Mouse (Mus musculus) small intestine, adult 2 months (tissue): ENCODE measurements around the gene Slc6a6. TPM values are rescaled to one million over a fixed set of nuclear protein-coding genes. Genes with fewer than 3 reads are reported as not detected.
A peak's percentile ranks its signal among the peaks of the same experiment; 100 is the strongest.

Experiments used
- H3K27ac ChIP-seq: fragments of 200-500 bp; 2 replicates; pipeline ENCODE4 v1.5.1; 2012; ENCODE audit warnings: low read depth, low read length, control low read depth, inconsistent platforms; ENCODE audit not compliant: insufficient read depth
- H3K27me3 ChIP-seq: fragments of 200-500 bp; 2 replicates; pipeline ENCODE4 v1.6.1; 2012; ENCODE audit warnings: mild to moderate bottlenecking, moderate library complexity, low read length, inconsistent platforms; ENCODE audit not compliant: control insufficient read depth, insufficient read depth
- H3K36me3 ChIP-seq: fragments of 200-500 bp; 2 replicates; pipeline ENCODE4 v1.6.1; 2012; ENCODE audit warnings: mild to moderate bottlenecking, low read length, control low read depth, inconsistent platforms; ENCODE audit not compliant: control insufficient read depth, insufficient read depth
- H3K4me1 ChIP-seq: fragments of 200-500 bp; 2 replicates; pipeline ENCODE4 v1.6.1; 2012; ENCODE audit warnings: low read length, inconsistent platforms, mixed read lengths; ENCODE audit not compliant: control insufficient read depth, insufficient read depth, insufficient read length
- H3K4me3 ChIP-seq: fragments of 200-500 bp; 2 replicates; pipeline ENCODE4 v1.5.1; 2012; ENCODE audit warnings: low read depth, mild to moderate bottlenecking, control low read depth, inconsistent platforms, low read length, moderate library complexity
- CTCF ChIP-seq: fragments of 200-500 bp; IDR thresholded peaks from 2 replicates; pipeline ENCODE4 v1.5.1; 2012; ENCODE audit warnings: low read depth, mild to moderate bottlenecking, control low read depth, inconsistent platforms, low read length, moderate library complexity, mixed read lengths; ENCODE audit not compliant: insufficient replicate concordance, insufficient read length; ENCODE audit errors: extremely low read depth
- POLR2A ChIP-seq: fragments of 200-500 bp; IDR thresholded peaks from 2 replicates; pipeline ENCODE4 v1.6.1; 2012; ENCODE audit warnings: low read depth, mild to moderate bottlenecking, control low read depth, inconsistent platforms, low read length, moderate library complexity
- WGBS: fragments of 180-500 bp; shearing (Covaris S2); methylation state at CpG from one replicate; pipeline ENCODE4 v1.1.7; 2018; 5-methylcytosine and 5-hydroxymethylcytosine counted together
- polyA plus RNA-seq: library from polyadenylated mRNA; depleted of rRNA; stranded (reverse); fragments of >200 nt; gene quantifications from 2 replicates; pipeline ENCODE4 v1.2.3, GENCODE M21; 2012

The Slc6a6 gene
- polyA plus RNA-seq, 1 experiment: 124 TPM

DNA sequence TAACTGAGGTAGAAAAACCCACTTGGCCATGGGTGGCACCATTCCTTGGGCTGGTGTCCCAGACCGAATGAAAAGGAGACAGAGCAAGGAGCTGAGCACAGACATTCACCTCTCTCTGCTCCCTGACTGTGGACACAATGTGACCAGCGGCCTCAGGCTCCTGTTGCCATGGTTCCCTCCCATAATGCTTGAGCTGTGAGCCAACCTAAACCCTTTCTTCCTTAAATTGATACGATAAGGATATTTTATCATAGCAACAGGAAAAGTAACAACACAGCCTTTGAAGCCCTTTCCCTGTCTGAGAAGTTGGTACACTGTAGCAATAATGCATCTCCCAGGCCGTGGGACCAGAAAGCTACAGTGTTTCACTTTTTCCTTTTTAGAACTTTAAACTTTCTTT lies 14.6 kb upstream of the Slc6a6 start:
- Histone ChIP-seq H3K4me3 (no peak overlapping the region), H3K27me3 (no peaks in the 10 kb centered on the region), H3K4me1 (peaks cover 11% of the 10 kb centered on the region; the same call in 1 of the 2 replicates), H3K36me3 (no peaks in the 10 kb centered on the region), H3K27ac (no peak overlapping the region)
- 63% methylated on average over 4 of the region's 4 CpGs for WGBS
- TF ChIP-seq CTCF (no peak), POLR2A (no peak)

DNA sequence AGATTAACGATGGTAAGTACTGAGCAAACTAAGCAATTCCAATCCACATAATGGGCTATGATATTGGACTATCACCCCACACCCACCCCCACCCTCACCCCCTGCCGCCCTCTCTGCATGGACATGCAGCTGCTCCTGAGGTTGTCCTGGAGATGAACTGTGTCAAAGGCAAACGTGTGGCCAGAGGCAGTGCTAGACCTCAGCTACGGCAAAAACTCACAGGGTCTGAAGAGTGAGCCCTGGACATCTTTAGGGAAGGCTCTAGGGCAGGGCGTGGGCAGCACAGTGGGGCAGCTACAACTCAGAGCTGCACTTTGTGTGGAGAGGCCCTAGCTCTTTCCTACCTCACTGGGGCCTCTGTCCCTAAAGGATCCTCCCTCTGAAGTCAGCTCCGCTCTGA lies 13.6 kb upstream of the Slc6a6 start:
- TF ChIP-seq CTCF: no peak
- TF ChIP-seq POLR2A: no peak
- 92% methylated on average over 6 of the region's 6 CpGs for WGBS

DNA sequence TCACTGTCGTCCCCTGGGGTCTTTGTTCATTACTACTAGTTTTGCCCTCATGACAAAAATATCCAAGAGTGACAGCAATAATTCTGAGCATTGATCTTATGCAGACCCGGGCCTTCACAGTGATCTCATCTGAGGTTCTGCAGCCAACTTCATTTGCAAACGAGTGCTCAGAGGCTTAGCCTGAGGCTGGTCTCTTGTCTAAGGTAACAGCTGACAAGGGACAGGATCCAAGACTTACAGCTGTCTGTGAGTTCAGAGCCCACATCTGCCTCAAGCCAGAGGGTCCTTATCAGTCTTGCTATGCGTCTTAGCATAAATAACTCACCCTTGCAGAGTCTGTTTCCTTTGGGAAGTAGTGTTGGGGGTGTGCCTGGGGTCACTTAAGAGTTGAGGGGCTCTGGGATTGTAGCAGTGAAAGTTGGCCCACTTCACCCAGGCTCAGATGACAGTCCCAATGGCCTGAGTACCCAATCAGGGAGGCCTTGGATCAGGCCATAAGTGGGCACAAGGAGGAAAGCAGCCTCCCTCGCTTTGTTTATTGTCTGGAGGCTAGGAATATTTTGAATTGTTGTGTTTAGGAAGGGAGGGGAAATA lies 9.0 kb upstream of the Slc6a6 start:
- TF ChIP-seq POLR2A (no peak), CTCF (no peak)
- no peaks in the 10 kb centered on the region for H3K36me3 ChIP-seq
- no peak overlapping the region for H3K27ac ChIP-seq
- 69% methylated on average over 5 of the region's 5 CpGs for WGBS
- H3K4me1 ChIP-seq: peaks cover 16% of the 10 kb centered on the region
- H3K4me3 ChIP-seq: no peak overlapping the region
- no peaks in the 10 kb centered on the region for H3K27me3 ChIP-seq

More for the DNA sequence above, 13.6 kb upstream of the Slc6a6 start:
- Histone ChIP-seq H3K4me3 (no peak overlapping the region), H3K27me3 (no peaks in the 10 kb centered on the region), H3K4me1 (peaks cover 8% of the 10 kb centered on the region; the same call in 1 of the 2 replicates), H3K27ac (no peak overlapping the region), H3K36me3 (no peaks in the 10 kb centered on the region)

DNA sequence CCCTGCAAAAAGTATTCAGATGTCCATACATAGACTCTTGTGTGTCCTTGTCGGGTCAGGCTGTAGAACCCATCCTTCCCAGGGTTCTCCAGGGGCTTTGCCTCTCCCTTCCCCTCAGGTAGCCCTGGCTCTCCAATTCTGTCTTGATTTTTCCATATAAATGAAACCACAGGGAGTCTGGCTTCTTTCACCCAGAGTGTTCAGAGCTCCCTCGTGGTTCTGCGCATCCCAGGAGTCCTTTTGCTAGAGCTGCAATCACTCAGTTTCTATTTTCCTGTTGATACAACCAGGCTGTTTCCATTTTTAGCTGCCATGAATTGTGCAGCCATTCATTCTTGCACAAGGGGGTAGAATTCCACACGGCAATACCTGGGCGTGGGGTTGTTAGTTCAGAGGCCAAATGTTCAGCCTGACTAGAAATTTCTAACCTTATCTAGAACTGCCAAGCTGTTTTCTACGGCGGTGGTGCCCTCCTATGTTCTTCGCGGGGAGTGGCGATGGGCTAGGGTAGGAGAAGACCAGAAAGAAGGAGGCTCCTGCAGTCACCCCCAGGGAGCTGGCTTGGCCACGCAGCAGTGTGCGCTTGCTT lies 5.3 kb upstream of the Slc6a6 start:
- 0 out of 2 replicates have a peak, but pooled peaks have one; percentile 10 for TF ChIP-seq CTCF
- no peak for TF ChIP-seq POLR2A
- Histone ChIP-seq H3K27ac (peak overlapping the region; percentile 61), H3K36me3 (no peaks in the 10 kb centered on the region), H3K27me3 (no peaks in the 10 kb centered on the region), H3K4me3 (peak overlapping the region; percentile 53), H3K4me1 (peaks cover 20% of the 10 kb centered on the region)
- WGBS: 24% methylated on average over 12 of the region's 12 CpGs

DNA sequence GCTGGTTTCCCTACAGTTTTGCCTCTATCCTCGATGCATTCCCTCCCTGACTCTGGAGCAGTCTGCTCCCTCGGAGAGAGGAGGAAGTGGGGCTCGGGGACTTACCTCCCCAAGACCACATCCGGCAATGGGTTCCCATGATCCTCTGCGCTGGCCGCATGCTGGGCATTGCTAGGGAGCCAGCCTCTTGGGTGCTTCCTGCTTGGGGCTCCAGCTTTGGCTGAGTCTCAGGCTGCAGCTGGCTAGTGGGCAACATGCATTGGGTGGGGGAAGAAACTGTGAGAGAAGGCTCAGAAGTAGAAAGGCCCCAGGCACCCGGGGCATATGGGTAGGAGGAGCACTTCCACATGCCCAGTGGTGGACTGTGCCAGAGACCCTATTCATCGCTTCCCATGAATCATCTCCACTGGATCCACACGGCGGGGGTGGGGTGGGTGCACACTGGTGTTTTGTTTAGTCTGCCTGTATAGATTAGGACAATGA lies 4.7 kb upstream of the Slc6a6 start:
- Histone ChIP-seq H3K4me3 (peak overlapping the region; percentile 53), H3K4me1 (peaks cover 21% of the 10 kb centered on the region), H3K36me3 (no peaks in the 10 kb centered on the region), H3K27ac (peak overlapping the region; percentile 61), H3K27me3 (no peaks in the 10 kb centered on the region)
- 41% methylated on average over 10 of the region's 10 CpGs for WGBS
- peak; percentile 53 for TF ChIP-seq POLR2A
- no peak for TF ChIP-seq CTCF

DNA sequence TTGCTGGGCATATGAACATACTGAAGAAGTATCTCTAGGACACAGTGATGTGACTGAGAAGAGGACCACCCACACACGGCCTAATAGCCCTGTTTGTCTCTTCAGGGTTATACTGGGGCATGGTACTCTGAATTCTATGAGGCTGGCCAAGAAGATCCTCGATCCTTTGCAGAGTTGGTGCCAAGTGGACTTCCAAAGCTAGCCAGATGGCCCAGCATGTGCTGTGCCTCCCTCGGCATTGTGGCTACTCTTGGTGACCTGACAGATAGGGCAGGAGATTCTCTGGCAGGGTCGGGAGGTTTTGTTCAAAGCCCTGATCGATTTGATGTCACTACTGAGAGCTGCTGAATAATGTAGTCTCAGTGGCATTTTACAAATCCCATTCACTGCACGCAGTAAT lies 4.1 kb upstream of the Slc6a6 start:
- 79% methylated on average over 6 of the region's 6 CpGs for WGBS
- TF ChIP-seq CTCF (no peak), POLR2A (no peak)
- no peaks in the 10 kb centered on the region for H3K36me3 ChIP-seq
- H3K4me1 ChIP-seq: peaks cover 21% of the 10 kb centered on the region
- H3K27me3 ChIP-seq: no peaks in the 10 kb centered on the region
- no peak overlapping the region for H3K4me3 ChIP-seq
- 0 out of 2 replicates have a peak overlapping the region, but pooled peaks have one; percentile 61 for H3K27ac ChIP-seq

DNA sequence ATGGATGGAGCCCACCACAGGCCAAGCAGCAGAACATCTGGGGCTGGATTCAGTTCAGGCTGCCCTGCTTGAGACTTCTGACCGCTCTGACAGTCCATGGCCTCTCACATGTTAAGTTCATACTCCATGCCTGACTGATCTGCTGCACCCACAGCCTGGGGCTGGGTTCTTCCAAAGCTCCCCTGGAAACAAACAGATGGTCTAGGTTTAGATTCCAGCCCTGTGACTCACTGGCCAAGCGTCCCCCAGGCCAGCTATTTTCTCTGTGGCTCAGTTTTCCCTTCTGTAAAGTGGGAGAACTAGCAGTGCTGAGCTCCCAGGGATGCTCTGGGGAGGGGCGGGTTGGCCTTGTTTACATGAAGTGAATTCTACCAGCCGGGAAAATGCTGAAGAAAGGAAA lies 2.0 kb upstream of the Slc6a6 start:
- Histone ChIP-seq H3K27me3 (no peaks in the 10 kb centered on the region), H3K4me3 (no peak overlapping the region), H3K27ac (no peak overlapping the region), H3K4me1 (peaks cover 30% of the 10 kb centered on the region), H3K36me3 (no peaks in the 10 kb centered on the region)
- TF ChIP-seq POLR2A (no peak), CTCF (no peak)
- WGBS: 79% methylated on average over 4 of the region's 4 CpGs

GRCm38 (mm10) chr6:91683121-91683520 lies 732 bp upstream of the Slc6a6 start:
- peaks cover 37% of the 10 kb centered on the region for H3K4me1 ChIP-seq
- WGBS: 55% methylated on average over 3 of the region's 3 CpGs
- peak overlapping the region; percentile 14; the same call in 1 of the 2 replicates for H3K27ac ChIP-seq
- peak; percentile 49; the same call in 1 of the 2 replicates for TF ChIP-seq CTCF
- no peak for TF ChIP-seq POLR2A
- no peak overlapping the region for H3K4me3 ChIP-seq
- H3K36me3 ChIP-seq: no peaks in the 10 kb centered on the region
- H3K27me3 ChIP-seq: no peaks in the 10 kb centered on the region
